Mouse (Mus musculus) lung, postnatal 0 days (tissue): ENCODE measurements at regions not wholly inside any gene's neighbourhood (a gene's known extent, or its start where the extent isn't known, plus 50 kb on each side); places are given as distances from the start of the nearest gene placed in this dataset.

ENCODE experiments used
- CTCF ChIP-seq: IDR thresholded peaks from 2 replicates; pipeline ENCODE4 v1.5.1; 2016; ENCODE audit warnings: antibody characterized with exemption, mild to moderate bottlenecking
- EP300 ChIP-seq: IDR thresholded peaks from 2 replicates; pipeline ENCODE4 v1.6.1; 2016; ENCODE audit warnings: antibody characterized with exemption, mild to moderate bottlenecking, control low read depth

- no peak for TF ChIP-seq CTCF
- no peak for TF ChIP-seq EP300
These were observed 64.8 kb upstream of the Med14 start for GRCm38 (mm10) chrX:12826646-12827045.
